ENCODE assay signal across 23 mouse cellular contexts in genomic region chr3:101170037-101171019, GRCm38 (mm10).
A peak's percentile ranks its signal among the peaks of the same experiment; 100 is the strongest.
DNase-seq lines count a peak whose midpoint lies in the region; ATAC-seq and TF ChIP-seq lines count a peak whose summit lies in the region.
"Had no signal": no experiment of that assay in that cellular context is flagged by ENCODE, and none has a peak within 500 bp of the region (broad histone marks: within the 10 kb centered on the region; RNA-seq: fewer than 3 reads in every experiment).

No protein-coding gene starts in this region.

- H3K27ac ChIP-seq in lung, embryonic 16.5 days (ENCODE audit: low read length) = no peak overlapping the region
- no peak overlapping the region for H3K27ac ChIP-seq in limb, embryonic 11.5 days (replicated peaks; ENCODE audit: low read depth, low read length)
- H3K27ac ChIP-seq in forebrain, embryonic 15.5 days (replicated peaks) = no peak overlapping the region
- H3K27ac ChIP-seq: embryonic facial prominence, embryonic 15.5 days; heart, embryonic 15.5 days; lung, embryonic 15.5 days; midbrain, embryonic 13.5 days had no signal

- WGBS in lung, embryonic 16.5 days = 64% methylated on average over 15 of the region's 15 CpGs
- 78% methylated on average over 15 of the region's 15 CpGs for WGBS in lung, adult 2 months
- WGBS in limb, embryonic 11.5 days = 53% methylated on average over 15 of the region's 15 CpGs
- WGBS in forebrain, embryonic 15.5 days = 89% methylated on average over 15 of the region's 15 CpGs

- intact Hi-C loops in heart, postnatal 14 days (cut with DNase I) = no loop called here

- no peak for TF ChIP-seq POLR2A in lung, adult 2 months (IDR thresholded peaks at IDR 0.05; ENCODE audit: borderline replicate concordance, extremely low read depth, low read depth, low read length)

- TF ChIP-seq CTCF in lung, adult 2 months (IDR thresholded peaks at IDR 0.05; ENCODE audit: insufficient read depth, low read length) = no peak

- no peak overlapping the region for H3K9ac ChIP-seq in lung, embryonic 16.5 days (ENCODE audit: low read length)
- no peak overlapping the region for H3K9ac ChIP-seq in limb, embryonic 11.5 days (ENCODE audit: low read length)
- no peak overlapping the region for H3K9ac ChIP-seq in forebrain, embryonic 15.5 days (replicated peaks)
- H3K9ac ChIP-seq: embryonic facial prominence, embryonic 15.5 days; forebrain, postnatal 0 days; heart, embryonic 15.5 days; lung, embryonic 15.5 days; midbrain, embryonic 13.5 days had no signal

- H3K4me1 ChIP-seq in lung, embryonic 16.5 days (replicated peaks; ENCODE audit: control insufficient read depth, insufficient read depth, low read length) = peaks cover 4% of the 10 kb centered on the region; the same call in 1 of the 2 replicates
- H3K4me1 ChIP-seq in lung, adult 2 months (ENCODE audit: control insufficient read depth, insufficient read depth, low read length) = no peaks in the 10 kb centered on the region
- H3K4me1 ChIP-seq in limb, embryonic 11.5 days (ENCODE audit: control insufficient read depth, insufficient read depth, low read length) = peaks cover 3% of the 10 kb centered on the region
- H3K4me1 ChIP-seq in forebrain, embryonic 15.5 days = no peaks in the 10 kb centered on the region
- H3K4me1 ChIP-seq: embryonic facial prominence, embryonic 15.5 days; midbrain, embryonic 13.5 days had no signal

- DNase-seq in heart, adult 11 months = peak; percentile 77
- DNase-seq in heart, postnatal 14 days = no peak
- no peak for DNase-seq in lung, adult 2 months
- peak; percentile 67 for DNase-seq in embryo, embryonic 11 days
- peak; percentile 56 for DNase-seq in limb, embryonic 11.5 days (ENCODE audit: low spot score)
- no peak for DNase-seq in layer of hippocampus, postnatal 14 days (ENCODE audit: low spot score in 2 of 2)
- DNase-seq: cerebellum, adult 2 months; cerebellum, postnatal 36 days; forebrain, postnatal 0 days; gastrocnemius, postnatal 25 days; kidney, postnatal 25 days; layer of hippocampus, adult 9-11 months; right cerebral cortex, postnatal 25 days had no signal

- H3K36me3 ChIP-seq in lung, embryonic 16.5 days (ENCODE audit: control insufficient read depth, insufficient read depth, low read length) = no peaks in the 10 kb centered on the region
- H3K36me3 ChIP-seq in limb, embryonic 11.5 days (ENCODE audit: control insufficient read depth, insufficient read depth, low read length) = no peaks in the 10 kb centered on the region
- H3K36me3 ChIP-seq in forebrain, embryonic 15.5 days = no peaks in the 10 kb centered on the region
- H3K36me3 ChIP-seq: embryonic facial prominence, embryonic 15.5 days; heart, embryonic 15.5 days; lung, embryonic 15.5 days; midbrain, embryonic 13.5 days had no signal

- no peak overlapping the region for H3K4me2 ChIP-seq in lung, embryonic 16.5 days (ENCODE audit: low read depth, low read length)
- no peak overlapping the region for H3K4me2 ChIP-seq in limb, embryonic 11.5 days (ENCODE audit: low read depth, severe bottlenecking)
- no peak overlapping the region for H3K4me2 ChIP-seq in forebrain, embryonic 15.5 days (replicated peaks)
- H3K4me2 ChIP-seq: embryonic facial prominence, embryonic 15.5 days; heart, embryonic 15.5 days; liver, embryonic 11.5 days; lung, embryonic 15.5 days; midbrain, embryonic 13.5 days had no signal

- H3K27me3 ChIP-seq in lung, embryonic 16.5 days (ENCODE audit: control insufficient read depth, insufficient read depth, low read depth, low read length) = no peaks in the 10 kb centered on the region
- H3K27me3 ChIP-seq in limb, embryonic 11.5 days (ENCODE audit: control insufficient read depth, insufficient read depth, low read length) = no peaks in the 10 kb centered on the region
- H3K27me3 ChIP-seq in forebrain, embryonic 15.5 days = no peaks in the 10 kb centered on the region
- H3K27me3 ChIP-seq: CH12.LX; embryonic facial prominence, embryonic 15.5 days; heart, embryonic 15.5 days; lung, embryonic 15.5 days; midbrain, embryonic 13.5 days had no signal

- H3K4me3 ChIP-seq in lung, embryonic 16.5 days (ENCODE audit: low read length) = no peak overlapping the region
- no peak overlapping the region for H3K4me3 ChIP-seq in lung, adult 2 months (replicated peaks; ENCODE audit: extremely low read depth, low read depth, low read length)
- H3K4me3 ChIP-seq in limb, embryonic 11.5 days (ENCODE audit: low read depth, low read length) = no peak overlapping the region
- no peak overlapping the region for H3K4me3 ChIP-seq in forebrain, embryonic 15.5 days
- H3K4me3 ChIP-seq: embryonic facial prominence, embryonic 15.5 days; heart, embryonic 15.5 days; lung, embryonic 15.5 days; midbrain, embryonic 13.5 days had no signal

- H3K9me3 ChIP-seq in lung, embryonic 16.5 days (ENCODE audit: control insufficient read depth, low read length) = no peaks in the 10 kb centered on the region
- H3K9me3 ChIP-seq in limb, embryonic 11.5 days (ENCODE audit: control insufficient read depth, low read length) = no peaks in the 10 kb centered on the region
- H3K9me3 ChIP-seq in forebrain, embryonic 15.5 days = no peaks in the 10 kb centered on the region
- H3K9me3 ChIP-seq: embryonic facial prominence, embryonic 15.5 days; heart, embryonic 15.5 days; lung, embryonic 15.5 days; midbrain, embryonic 13.5 days had no signal

- 0 out of 2 replicates have a peak, but pooled peaks have one; percentile 38 for ATAC-seq in lung, embryonic 16.5 days (ENCODE audit: low read depth)
- ATAC-seq in limb, embryonic 11.5 days (ENCODE audit: insufficient number of reproducible peaks, low FRiP score, low TSS enrichment, low read depth) = no peak
- ATAC-seq in forebrain, embryonic 15.5 days (replicated peaks) = no peak
- ATAC-seq: forebrain, postnatal 0 days; hindbrain, embryonic 16.5 days; intestine, postnatal 0 days; midbrain, embryonic 13.5 days had no signal

Comparison
In these comparisons a context has a peak if more than half of its experiments do, and no peak if none do; other contexts are left out.
1. DNase-seq: peak in heart, adult 11 months (single experiment), embryo, embryonic 11 days (single experiment) and limb, embryonic 11.5 days (single experiment); none in heart, postnatal 14 days (0 of 2), lung, adult 2 months (single experiment) and layer of hippocampus, postnatal 14 days (0 of 2).